Mouse (Mus musculus): ENCODE results near the gene Grb2. TPM values are rescaled to one million over a fixed set of nuclear protein-coding genes. Genes with fewer than 3 reads are reported as not detected.

Gene Grb2
- polyA plus RNA-seq, 1 experiment from 2014 or later: 54.2 TPM

- Histone ChIP-seq H3K27me3 (ENCODE audit: control insufficient read depth, insufficient read depth, low read length) (no peaks in the 10 kb centered on the region), H3K27ac (replicated peaks) (no peak overlapping the region), H3K4me2 (replicated peaks; ENCODE audit: low read depth) (no peak overlapping the region), H3K4me1 (replicated peaks; ENCODE audit: control insufficient read depth, insufficient read depth) (no peaks in the 10 kb centered on the region; the same call in 1 of the 2 replicates), H3K4me3 (ENCODE audit: low read depth, low read length) (no peak overlapping the region), H3K9ac (ENCODE audit: low read length) (no peak overlapping the region), H3K36me3 (ENCODE audit: control insufficient read depth, insufficient read depth, low read length) (peaks cover 3% of the 10 kb centered on the region; the same call in 1 of the 2 replicates), H3K9me3 (ENCODE audit: control insufficient read depth, low read length) (no peaks in the 10 kb centered on the region)
- no peak for DNase-seq (ENCODE audit: low spot score)
- WGBS: 69% methylated on average over 12 of the region's 12 CpGs
- ATAC-seq (ENCODE audit: low FRiP score, low TSS enrichment): no peak
- no peak for TF ChIP-seq EP300 (optimal IDR thresholded peaks at IDR 0.05)
- TF ChIP-seq CTCF (IDR thresholded peaks at IDR 0.05; ENCODE audit: low read depth): no peak
Observed at GRCm38 (mm10) chr11:115693979-115694578, 14.3 kb downstream of the Grb2 start.

DNA sequence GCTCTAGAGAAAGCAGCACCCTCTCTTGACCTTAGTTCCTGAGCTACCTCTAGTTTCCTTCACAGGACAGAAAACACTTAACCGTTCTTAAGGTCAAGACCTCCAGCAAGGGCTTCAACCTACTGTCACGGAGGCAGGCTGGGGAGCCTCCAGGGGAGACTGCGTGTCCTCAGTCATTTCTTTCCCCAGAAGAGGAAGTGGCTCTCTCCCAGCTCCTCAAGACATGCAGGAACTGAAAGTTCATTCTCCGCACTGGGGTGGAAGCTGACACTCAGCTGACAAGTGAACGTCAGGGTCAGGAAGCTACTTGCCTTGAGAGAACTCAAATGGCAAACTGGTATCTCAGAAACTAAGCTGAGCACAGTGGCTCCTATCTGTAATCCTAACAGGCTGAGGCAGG, 15.6 kb downstream of the Grb2 start:
- Histone ChIP-seq H3K36me3 (ENCODE audit: control insufficient read depth, insufficient read depth, low read length) (no peaks in the 10 kb centered on the region), H3K27ac (replicated peaks) (0 out of 2 replicates have a peak overlapping the region, but pooled peaks have one; percentile 6), H3K27me3 (ENCODE audit: control insufficient read depth, insufficient read depth, low read length) (no peaks in the 10 kb centered on the region), H3K9me3 (ENCODE audit: control insufficient read depth, low read length) (no peaks in the 10 kb centered on the region), H3K4me1 (replicated peaks; ENCODE audit: control insufficient read depth, insufficient read depth) (no peaks in the 10 kb centered on the region), H3K4me3 (ENCODE audit: low read depth, low read length) (no peak overlapping the region), H3K9ac (ENCODE audit: low read length) (no peak overlapping the region), H3K4me2 (replicated peaks; ENCODE audit: low read depth) (no peak overlapping the region)
- no peak for ATAC-seq (ENCODE audit: low FRiP score, low TSS enrichment)
- no peak for DNase-seq (ENCODE audit: low spot score)
- no peak for TF ChIP-seq EP300 (optimal IDR thresholded peaks at IDR 0.05)
- no peak for TF ChIP-seq CTCF (IDR thresholded peaks at IDR 0.05; ENCODE audit: low read depth)
- WGBS: 59% methylated on average over 5 of the region's 5 CpGs

- Histone ChIP-seq H3K4me3 (ENCODE audit: low read depth, low read length) (no peak overlapping the region), H3K4me2 (replicated peaks; ENCODE audit: low read depth) (no peak overlapping the region), H3K4me1 (replicated peaks; ENCODE audit: control insufficient read depth, insufficient read depth) (no peaks in the 10 kb centered on the region), H3K27me3 (ENCODE audit: control insufficient read depth, insufficient read depth, low read length) (no peaks in the 10 kb centered on the region), H3K9me3 (ENCODE audit: control insufficient read depth, low read length) (no peaks in the 10 kb centered on the region), H3K27ac (replicated peaks) (no peak overlapping the region), H3K36me3 (ENCODE audit: control insufficient read depth, insufficient read depth, low read length) (no peaks in the 10 kb centered on the region), H3K9ac (ENCODE audit: low read length) (no peak overlapping the region)
- ATAC-seq (ENCODE audit: low FRiP score, low TSS enrichment) (no peak), DNase-seq (ENCODE audit: low spot score) (no peak)
- WGBS: 54% methylated on average over 2 of the region's 2 CpGs
- TF ChIP-seq CTCF (IDR thresholded peaks at IDR 0.05; ENCODE audit: low read depth) (no peak), EP300 (optimal IDR thresholded peaks at IDR 0.05) (no peak)
Observed at GRCm38 (mm10) chr11:115691976-115692375, 16.4 kb downstream of the Grb2 start.

DNA sequence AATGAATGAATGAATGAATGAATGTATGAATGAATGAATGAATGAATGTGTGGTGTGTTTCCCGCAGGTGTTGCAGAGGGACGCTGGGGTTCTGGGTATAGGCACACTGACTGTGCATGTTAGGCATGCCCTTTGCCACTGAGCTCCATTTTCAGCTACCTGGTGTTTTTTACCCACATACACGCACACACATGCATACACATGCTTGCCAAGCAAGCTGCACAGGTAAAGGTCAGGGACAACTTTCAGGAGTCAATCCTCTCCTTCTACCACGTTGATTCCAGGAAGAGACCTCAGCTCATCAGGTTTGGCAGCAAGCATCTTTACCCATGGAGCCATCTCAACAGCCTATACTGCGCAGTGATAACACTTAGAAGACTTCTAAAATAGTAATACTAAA, 16.9 kb downstream of the Grb2 start:
- Histone ChIP-seq H3K4me2 (replicated peaks; ENCODE audit: low read depth) (no peak overlapping the region), H3K27ac (replicated peaks) (no peak overlapping the region), H3K9me3 (ENCODE audit: control insufficient read depth, low read length) (no peaks in the 10 kb centered on the region), H3K9ac (ENCODE audit: low read length) (no peak overlapping the region), H3K4me3 (ENCODE audit: low read depth, low read length) (no peak overlapping the region), H3K27me3 (ENCODE audit: control insufficient read depth, insufficient read depth, low read length) (no peaks in the 10 kb centered on the region), H3K4me1 (replicated peaks; ENCODE audit: control insufficient read depth, insufficient read depth) (no peaks in the 10 kb centered on the region), H3K36me3 (ENCODE audit: control insufficient read depth, insufficient read depth, low read length) (no peaks in the 10 kb centered on the region)
- no peak for ATAC-seq (ENCODE audit: low FRiP score, low TSS enrichment)
- TF ChIP-seq EP300 (optimal IDR thresholded peaks at IDR 0.05): no peak
- TF ChIP-seq CTCF (IDR thresholded peaks at IDR 0.05; ENCODE audit: low read depth): no peak
- WGBS: 86% methylated on average over 5 of the region's 5 CpGs
- no peak for DNase-seq (ENCODE audit: low spot score)

GRCm38 (mm10) chr11:115691013-115691412, 17.4 kb downstream of the Grb2 start:
- H3K4me2 ChIP-seq (replicated peaks; ENCODE audit: low read depth): no peak overlapping the region
- no peaks in the 10 kb centered on the region for H3K4me1 ChIP-seq (replicated peaks; ENCODE audit: control insufficient read depth, insufficient read depth)
- H3K27ac ChIP-seq (replicated peaks): no peak overlapping the region
- 89% methylated on average over 5 of the region's 5 CpGs for WGBS
- DNase-seq (ENCODE audit: low spot score): no peak
- H3K36me3 ChIP-seq (ENCODE audit: control insufficient read depth, insufficient read depth, low read length): no peaks in the 10 kb centered on the region
- H3K4me3 ChIP-seq (ENCODE audit: low read depth, low read length): no peak overlapping the region
- no peak overlapping the region for H3K9ac ChIP-seq (ENCODE audit: low read length)
- TF ChIP-seq EP300 (optimal IDR thresholded peaks at IDR 0.05) (no peak), CTCF (IDR thresholded peaks at IDR 0.05; ENCODE audit: low read depth) (no peak)
- no peaks in the 10 kb centered on the region for H3K27me3 ChIP-seq (ENCODE audit: control insufficient read depth, insufficient read depth, low read length)
- no peaks in the 10 kb centered on the region for H3K9me3 ChIP-seq (ENCODE audit: control insufficient read depth, low read length)
- no peak for ATAC-seq (ENCODE audit: low FRiP score, low TSS enrichment)

GRCm38 (mm10) chr11:115690356-115690755, 18.0 kb downstream of the Grb2 start:
- Histone ChIP-seq H3K4me2 (replicated peaks; ENCODE audit: low read depth) (no peak overlapping the region), H3K36me3 (ENCODE audit: control insufficient read depth, insufficient read depth, low read length) (no peaks in the 10 kb centered on the region), H3K9ac (ENCODE audit: low read length) (no peak overlapping the region), H3K4me1 (replicated peaks; ENCODE audit: control insufficient read depth, insufficient read depth) (no peaks in the 10 kb centered on the region), H3K4me3 (ENCODE audit: low read depth, low read length) (no peak overlapping the region), H3K27ac (replicated peaks) (no peak overlapping the region), H3K27me3 (ENCODE audit: control insufficient read depth, insufficient read depth, low read length) (no peaks in the 10 kb centered on the region), H3K9me3 (ENCODE audit: control insufficient read depth, low read length) (no peaks in the 10 kb centered on the region)
- no peak for ATAC-seq (ENCODE audit: low FRiP score, low TSS enrichment)
- WGBS: 74% methylated on average over 5 of the region's 5 CpGs
- DNase-seq (ENCODE audit: low spot score): no peak
- TF ChIP-seq EP300 (optimal IDR thresholded peaks at IDR 0.05) (no peak), CTCF (IDR thresholded peaks at IDR 0.05; ENCODE audit: low read depth) (no peak)
